Mouse (Mus musculus): ENCODE measurements around the gene Timp3. TPM values are rescaled to one million over a fixed set of nuclear protein-coding genes. Genes with fewer than 3 reads are reported as not detected.
A peak's percentile ranks its signal among the peaks of the same experiment; 100 is the strongest.

Gene Timp3
- total and polyA plus RNA-seq, 3 experiments, result 80.2 to 174 (median 154) TPM

DNA sequence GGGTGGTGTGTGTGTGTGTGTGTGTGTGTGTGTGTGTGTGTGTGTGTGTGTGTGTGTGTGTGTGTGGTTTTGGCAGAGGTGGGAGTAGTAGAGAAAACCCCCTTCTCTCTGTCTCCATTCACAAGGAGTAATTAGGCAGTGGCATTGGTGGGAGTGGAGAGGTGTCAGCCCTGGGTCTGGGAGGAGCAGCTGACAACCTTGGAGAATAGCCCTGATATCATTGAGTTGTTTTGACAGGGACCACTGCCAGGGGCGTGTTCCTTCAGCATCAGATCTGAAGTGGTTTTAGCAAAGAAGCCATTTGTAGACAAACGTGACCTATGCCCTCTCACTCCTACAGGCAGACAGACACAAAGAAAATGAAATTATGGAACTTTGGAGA, 3.3 kb downstream of the Timp3 start:
- H3K27ac ChIP-seq, result peak overlapping the region; percentile 59
- intact Hi-C loops (cut with DNase I), result loop anchor here (5.0 kb wide), 1 partner anchor 54 kb away; no protein-coding TSS in a partner anchor
- peaks cover 5% of the 10 kb centered on the region for H3K79me2 ChIP-seq (replicated peaks; ENCODE audit: control insufficient read depth, insufficient read depth, low read length)
- H3K36me3 ChIP-seq (ENCODE audit: control insufficient read depth, insufficient read depth, low read length), result peaks cover 36% of the 10 kb centered on the region
- H3K4me3 ChIP-seq, result peak overlapping the region; percentile 27; the same call in 1 of the 2 replicates
- peak in 1 of 2 experiments; percentile 37 for DNase-seq
- no peaks in the 10 kb centered on the region for H3K27me3 ChIP-seq (ENCODE audit: control insufficient read depth, insufficient read depth, low read length)
- TF ChIP-seq EP300 (IDR thresholded peaks at IDR 0.05; ENCODE audit: insufficient read depth, low read depth, low read length) (no peak), CTCF (IDR thresholded peaks at IDR 0.05) (no peak), POLR2A (IDR thresholded peaks at IDR 0.05; ENCODE audit: insufficient read depth, low read depth, low read length) (no peak)
- H3K9ac ChIP-seq (ENCODE audit: low read depth, low read length), result peak overlapping the region; percentile 56
- 12% methylated on average over 2 of the region's 2 CpGs for WGBS
- H3K4me1 ChIP-seq (ENCODE audit: control insufficient read depth, insufficient read depth, low read length), result peaks cover 19% of the 10 kb centered on the region

DNA sequence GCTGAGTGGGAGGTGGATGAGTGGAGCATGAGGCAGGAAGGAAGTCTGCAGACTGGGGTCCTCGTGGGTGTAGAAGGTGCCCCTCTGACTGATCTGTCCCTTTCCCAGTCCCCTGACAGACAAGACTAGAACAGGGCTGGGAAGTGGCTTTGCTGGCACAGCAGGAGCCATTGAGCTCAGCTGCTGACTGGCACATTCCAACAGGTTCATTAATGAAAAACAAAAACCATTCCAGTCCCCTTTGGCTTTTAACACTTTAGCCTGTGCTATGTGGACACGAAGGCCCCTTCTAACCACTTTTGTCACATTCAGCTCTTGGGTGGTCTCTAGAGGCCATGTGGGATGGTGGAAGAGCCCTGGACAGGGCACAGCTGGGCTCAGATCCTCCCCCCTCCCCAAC, 4.4 kb downstream of the Timp3 start:
- no peak for DNase-seq
- H3K36me3 ChIP-seq (ENCODE audit: control insufficient read depth, insufficient read depth, low read length), result peaks cover 46% of the 10 kb centered on the region
- 25% methylated on average over 2 of the region's 2 CpGs for WGBS
- H3K27ac ChIP-seq, result peak overlapping the region; percentile 65
- no peak overlapping the region for H3K9ac ChIP-seq (ENCODE audit: low read depth, low read length)
- no peaks in the 10 kb centered on the region for H3K27me3 ChIP-seq (ENCODE audit: control insufficient read depth, insufficient read depth, low read length)
- H3K4me3 ChIP-seq, result peak overlapping the region; percentile 15
- TF ChIP-seq POLR2A (IDR thresholded peaks at IDR 0.05; ENCODE audit: insufficient read depth, low read depth, low read length) (no peak), EP300 (IDR thresholded peaks at IDR 0.05; ENCODE audit: insufficient read depth, low read depth, low read length) (no peak), CTCF (IDR thresholded peaks at IDR 0.05) (no peak)
- peaks cover 23% of the 10 kb centered on the region for H3K4me1 ChIP-seq (ENCODE audit: control insufficient read depth, insufficient read depth, low read length)
- H3K79me2 ChIP-seq (replicated peaks; ENCODE audit: control insufficient read depth, insufficient read depth, low read length), result peaks cover 5% of the 10 kb centered on the region
- intact Hi-C loops (cut with DNase I), result loop anchor here (1.0 to 5.0 kb wide), 2 partner anchors 35 to 53 kb away; no protein-coding TSS in a partner anchor

DNA sequence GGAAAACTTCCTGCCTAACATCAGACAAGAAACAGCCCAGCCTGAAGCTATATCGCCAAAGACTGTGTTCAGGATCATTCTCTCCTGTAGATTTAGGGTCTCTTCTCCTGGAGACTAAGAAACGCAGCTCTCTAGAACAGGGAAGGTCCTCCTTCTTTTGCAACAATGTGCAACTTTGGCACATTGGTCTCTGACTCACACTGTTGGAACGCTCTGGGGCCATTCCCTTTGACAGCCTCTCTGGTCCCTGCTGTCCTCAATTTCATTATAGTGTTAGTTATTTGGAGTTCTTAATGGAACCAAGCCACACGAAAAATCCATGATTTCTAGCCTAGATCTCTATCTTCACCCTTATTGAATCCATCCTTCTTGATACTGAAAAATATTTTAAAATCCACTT, 7.1 kb downstream of the Timp3 start:
- peaks cover 62% of the 10 kb centered on the region for H3K36me3 ChIP-seq (ENCODE audit: control insufficient read depth, insufficient read depth, low read length)
- peaks cover 32% of the 10 kb centered on the region for H3K4me1 ChIP-seq (ENCODE audit: control insufficient read depth, insufficient read depth, low read length)
- peaks cover 5% of the 10 kb centered on the region for H3K79me2 ChIP-seq (replicated peaks; ENCODE audit: control insufficient read depth, insufficient read depth, low read length)
- peak in 1 of 2 experiments; percentile 51 for DNase-seq
- peak overlapping the region; percentile 12; the same call in 1 of the 2 replicates for H3K27ac ChIP-seq
- intact Hi-C loops (cut with DNase I), result no loop called here
- no peaks in the 10 kb centered on the region for H3K27me3 ChIP-seq (ENCODE audit: control insufficient read depth, insufficient read depth, low read length)
- TF ChIP-seq EP300 (IDR thresholded peaks at IDR 0.05; ENCODE audit: insufficient read depth, low read depth, low read length), result no peak
- TF ChIP-seq CTCF (IDR thresholded peaks at IDR 0.05), result no peak
- TF ChIP-seq POLR2A (IDR thresholded peaks at IDR 0.05; ENCODE audit: insufficient read depth, low read depth, low read length), result no peak
- no peak overlapping the region for H3K4me3 ChIP-seq
- no peak overlapping the region for H3K9ac ChIP-seq (ENCODE audit: low read depth, low read length)
- 67% methylated on average over 4 of the region's 4 CpGs for WGBS

DNA sequence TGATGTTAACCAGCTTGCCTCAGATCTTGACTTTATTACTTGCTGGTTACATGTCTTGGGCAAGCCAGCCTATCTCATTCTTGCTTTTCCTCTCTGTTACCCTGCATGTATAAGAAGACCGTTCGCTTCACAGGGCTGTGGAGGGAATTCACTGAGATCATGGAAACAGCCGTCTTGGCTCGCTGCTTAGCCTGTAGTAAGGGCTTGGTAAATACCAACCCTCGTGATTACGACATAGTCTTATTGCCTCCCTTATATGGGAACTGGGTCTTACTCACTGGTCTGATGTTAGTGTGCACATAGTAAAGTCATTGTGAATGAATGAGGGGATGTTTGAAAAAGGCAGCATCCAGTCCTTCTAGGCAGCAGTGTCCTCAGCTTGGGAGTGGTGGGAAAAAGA, 10.4 kb downstream of the Timp3 start:
- intact Hi-C loops (cut with DNase I), result loop anchor here (10.0 kb wide), 1 partner anchor 394 kb away; the partner anchor contains the start of genes Hsp90b1 and Ttc41
- H3K36me3 ChIP-seq (ENCODE audit: control insufficient read depth, insufficient read depth, low read length), result peaks cover 76% of the 10 kb centered on the region
- peaks cover 49% of the 10 kb centered on the region for H3K4me1 ChIP-seq (ENCODE audit: control insufficient read depth, insufficient read depth, low read length)
- TF ChIP-seq CTCF (IDR thresholded peaks at IDR 0.05) (no peak), POLR2A (IDR thresholded peaks at IDR 0.05; ENCODE audit: insufficient read depth, low read depth, low read length) (no peak), EP300 (IDR thresholded peaks at IDR 0.05; ENCODE audit: insufficient read depth, low read depth, low read length) (0 out of 2 replicates have a peak, but pooled peaks have one; percentile 5)
- H3K9ac ChIP-seq (ENCODE audit: low read depth, low read length), result no peak overlapping the region
- DNase-seq, result peak; percentile 62 to 70
- peaks cover 8% of the 10 kb centered on the region for H3K79me2 ChIP-seq (replicated peaks; ENCODE audit: control insufficient read depth, insufficient read depth, low read length)
- H3K27me3 ChIP-seq (ENCODE audit: control insufficient read depth, insufficient read depth, low read length), result no peaks in the 10 kb centered on the region
- peak overlapping the region; percentile 64 for H3K27ac ChIP-seq
- 23% methylated on average over 6 of the region's 6 CpGs for WGBS
- H3K4me3 ChIP-seq, result no peak overlapping the region

DNA sequence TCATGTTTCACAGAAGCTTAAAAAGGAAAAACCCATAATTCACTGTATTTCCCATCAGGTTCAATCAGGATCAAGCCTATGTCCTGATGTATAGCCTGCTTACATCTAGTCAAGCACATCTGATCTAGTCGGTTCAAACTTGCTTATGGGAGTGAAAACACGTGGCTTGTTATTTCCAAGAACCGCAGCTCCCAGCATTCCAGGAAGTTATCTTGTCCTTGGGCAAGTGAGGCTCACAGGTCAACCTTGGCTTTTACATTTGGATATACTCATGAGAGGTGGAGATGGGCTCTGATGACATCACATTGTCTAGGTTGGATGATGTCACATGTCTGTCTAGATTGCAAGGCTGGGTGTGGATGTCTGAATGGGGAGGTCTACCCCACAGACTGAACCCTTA, 12.8 kb downstream of the Timp3 start:
- WGBS, result 47% methylated on average over 3 of the region's 3 CpGs
- no peak for TF ChIP-seq POLR2A (IDR thresholded peaks at IDR 0.05; ENCODE audit: insufficient read depth, low read depth, low read length)
- TF ChIP-seq EP300 (IDR thresholded peaks at IDR 0.05; ENCODE audit: insufficient read depth, low read depth, low read length), result no peak
- no peak for TF ChIP-seq CTCF (IDR thresholded peaks at IDR 0.05)
- intact Hi-C loops (cut with DNase I), result loop anchor here (10.0 kb wide), 1 partner anchor 392 kb away; the partner anchor contains the start of genes Hsp90b1 and Ttc41

DNA sequence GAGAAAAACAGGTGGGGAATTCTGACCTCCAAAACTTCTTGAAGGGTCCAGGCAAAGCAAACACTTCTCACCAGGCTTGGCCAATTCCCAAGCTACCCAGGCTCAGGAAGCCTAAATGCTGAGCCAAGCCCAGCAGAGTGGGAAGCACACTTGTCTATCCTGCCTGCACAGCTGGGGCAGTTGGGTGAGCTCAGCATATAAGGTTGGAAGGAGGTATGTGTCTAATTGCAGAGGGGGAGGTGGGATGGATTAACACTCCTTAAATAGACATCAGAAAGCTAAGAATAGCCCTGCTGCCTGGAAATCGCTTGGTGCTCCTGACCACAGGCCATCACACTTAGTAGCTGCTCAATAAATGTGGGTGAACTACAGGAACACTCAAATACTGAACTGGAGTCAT, 13.3 kb downstream of the Timp3 start:
- no peak for DNase-seq
- no peak overlapping the region for H3K9ac ChIP-seq (ENCODE audit: low read depth, low read length)
- intact Hi-C loops (cut with DNase I), result loop anchor here (10.0 kb wide), 1 partner anchor 391 kb away; the partner anchor contains the start of genes Hsp90b1 and Ttc41
- no peak overlapping the region for H3K4me3 ChIP-seq
- TF ChIP-seq CTCF (IDR thresholded peaks at IDR 0.05) (no peak), POLR2A (IDR thresholded peaks at IDR 0.05; ENCODE audit: insufficient read depth, low read depth, low read length) (no peak), EP300 (IDR thresholded peaks at IDR 0.05; ENCODE audit: insufficient read depth, low read depth, low read length) (no peak)
- peaks cover 3% of the 10 kb centered on the region; the same call in 1 of the 2 replicates for H3K79me2 ChIP-seq (replicated peaks; ENCODE audit: control insufficient read depth, insufficient read depth, low read length)
- WGBS, result 29% methylated on average over 1 of the region's 1 CpGs
- H3K27ac ChIP-seq, result peak overlapping the region; percentile 51
- H3K4me1 ChIP-seq (ENCODE audit: control insufficient read depth, insufficient read depth, low read length), result peaks cover 48% of the 10 kb centered on the region
- no peaks in the 10 kb centered on the region for H3K27me3 ChIP-seq (ENCODE audit: control insufficient read depth, insufficient read depth, low read length)
- peaks cover 64% of the 10 kb centered on the region for H3K36me3 ChIP-seq (ENCODE audit: control insufficient read depth, insufficient read depth, low read length)

More for the DNA sequence above, 12.8 kb downstream of the Timp3 start:
- Histone ChIP-seq H3K27ac (peak overlapping the region; percentile 51), H3K4me3 (no peak overlapping the region), H3K36me3 (ENCODE audit: control insufficient read depth, insufficient read depth, low read length) (peaks cover 65% of the 10 kb centered on the region), H3K4me1 (ENCODE audit: control insufficient read depth, insufficient read depth, low read length) (peaks cover 50% of the 10 kb centered on the region), H3K27me3 (ENCODE audit: control insufficient read depth, insufficient read depth, low read length) (no peaks in the 10 kb centered on the region), H3K79me2 (replicated peaks; ENCODE audit: control insufficient read depth, insufficient read depth, low read length) (peaks cover 4% of the 10 kb centered on the region), H3K9ac (ENCODE audit: low read depth, low read length) (no peak overlapping the region)
- no peak for DNase-seq

Measured in heart, adult 2 months (tissue).